Mouse (Mus musculus) spleen, adult 2 months (tissue): ENCODE data around the gene Pdia5. TPM values are rescaled to one million over a fixed set of nuclear protein-coding genes. Genes with fewer than 3 reads are reported as not detected.
A peak's percentile ranks its signal among the peaks of the same experiment; 100 is the strongest.

Experiments
- DNase-seq, 2 experiments: peaks; one replicate each; pipeline versions ENCODE4 v3.0.0 to v3.0.0-alpha.2; 2012 to 2021; ENCODE audit warnings: low spot score in 2 of 2, low read depth in 1 of 2
- H3K27ac ChIP-seq: fragments of 200-500 bp; 2 replicates; pipeline ENCODE4 v1.5.1; 2012; ENCODE audit warnings: low read length, inconsistent platforms; ENCODE audit not compliant: insufficient read depth
- H3K27me3 ChIP-seq: fragments of 200-500 bp; 2 replicates; pipeline ENCODE4 v1.6.1; 2012; ENCODE audit warnings: mild to moderate bottlenecking, moderate library complexity, low read length, inconsistent platforms; ENCODE audit not compliant: control insufficient read depth, insufficient read depth
- H3K36me3 ChIP-seq: fragments of 200-500 bp; 2 replicates; pipeline ENCODE4 v1.6.1; 2012; ENCODE audit warnings: mild to moderate bottlenecking, low read length, inconsistent platforms; ENCODE audit not compliant: control insufficient read depth, insufficient read depth
- H3K4me1 ChIP-seq: fragments of 200-500 bp; 2 replicates; pipeline ENCODE4 v1.6.1; 2011; ENCODE audit warnings: inconsistent platforms; ENCODE audit not compliant: control insufficient read depth, insufficient read depth, insufficient read length
- H3K4me3 ChIP-seq: fragments of 200-500 bp; 2 replicates; pipeline ENCODE4 v1.5.1; 2011; ENCODE audit warnings: mild to moderate bottlenecking, inconsistent platforms; ENCODE audit not compliant: insufficient read depth, insufficient read length; ENCODE audit errors: extremely low read depth
- CTCF ChIP-seq: fragments of 200-500 bp; IDR thresholded peaks from 2 replicates; pipeline ENCODE4 v1.5.1; 2011; ENCODE audit warnings: mild to moderate bottlenecking, inconsistent platforms; ENCODE audit not compliant: insufficient read depth, insufficient read length, insufficient replicate concordance; ENCODE audit errors: extremely low read depth
- POLR2A ChIP-seq: fragments of 200-500 bp; IDR thresholded peaks from 2 replicates; pipeline ENCODE4 v1.6.1; 2011; ENCODE audit warnings: low read depth, low read length, inconsistent platforms
- WGBS: fragments of 180-500 bp; shearing (Covaris S2); methylation state at CpG from one replicate; pipeline ENCODE4 v1.1.7; 2018; 5-methylcytosine and 5-hydroxymethylcytosine counted together
- polyA plus RNA-seq: library from polyadenylated mRNA; depleted of rRNA; stranded (reverse); fragments of >200 nt; gene quantifications from 2 replicates; pipeline ENCODE4 v1.2.3, GENCODE M21; 2012; rRNA removed

Pdia5 gene
- polyA plus RNA-seq, 1 experiment, result 5.4 TPM

GRCm38 (mm10) chr16:35379344-35379743, 111.3 kb downstream of the Pdia5 start:
- TF ChIP-seq POLR2A, result no peak
- no peak for TF ChIP-seq CTCF
- no peak overlapping the region for H3K4me3 ChIP-seq
- no peak for DNase-seq
- no peak overlapping the region for H3K27ac ChIP-seq
- H3K36me3 ChIP-seq, result no peaks in the 10 kb centered on the region
- no peaks in the 10 kb centered on the region for H3K4me1 ChIP-seq
- H3K27me3 ChIP-seq, result no peaks in the 10 kb centered on the region
- WGBS, result 65% methylated on average over 3 of the region's 3 CpGs

DNA sequence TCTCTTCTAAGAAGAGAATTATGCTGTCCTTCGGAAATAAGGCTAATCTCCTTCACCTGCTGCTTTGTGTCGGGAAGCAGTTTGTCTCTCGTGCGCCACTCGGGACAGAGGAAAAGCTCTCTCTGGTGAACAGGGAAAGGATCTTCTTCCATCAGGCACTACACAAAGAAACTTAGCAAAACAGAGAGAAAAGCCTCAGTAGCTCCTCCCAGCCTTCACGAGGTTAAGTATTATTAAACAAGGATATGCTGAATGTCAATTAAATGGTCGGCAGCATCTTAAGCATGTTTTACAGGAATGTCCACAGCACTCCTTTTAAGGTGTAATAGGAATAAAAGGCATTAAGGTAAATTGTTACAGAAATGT, 126.6 kb downstream of the Pdia5 start:
- Histone ChIP-seq H3K27ac (no peak overlapping the region), H3K4me1 (peaks cover 5% of the 10 kb centered on the region; the same call in 1 of the 2 replicates), H3K27me3 (no peaks in the 10 kb centered on the region), H3K4me3 (peak overlapping the region; percentile 86), H3K36me3 (no peaks in the 10 kb centered on the region)
- 1% methylated on average over 7 of the region's 7 CpGs for WGBS
- DNase-seq, result no peak
- no peak for TF ChIP-seq CTCF
- TF ChIP-seq POLR2A, result no peak

- Histone ChIP-seq H3K4me1 (peaks cover 5% of the 10 kb centered on the region; the same call in 1 of the 2 replicates), H3K36me3 (no peaks in the 10 kb centered on the region), H3K27ac (peak within 1 kb of the TSS; percentile 42), H3K4me3 (peak within 1 kb of the TSS; percentile 86), H3K27me3 (no peaks in the 10 kb centered on the region)
- WGBS, result under 1% methylated on average over 66 of the region's 67 CpGs
- peak; percentile 72 to 88 for DNase-seq
- TF ChIP-seq POLR2A, result no peak
- no peak for TF ChIP-seq CTCF
These were observed 127.3 kb downstream of the Pdia5 start, which contains the start of gene Sec22a for GRCm38 (mm10) chr16:35363150-35364062. Gene Sec22a, minus strand, starts transcription at chr16:35363918.

- H3K4me1 ChIP-seq, result peaks cover 5% of the 10 kb centered on the region; the same call in 1 of the 2 replicates
- 94% methylated on average over 2 of the region's 2 CpGs for WGBS
- no peak for DNase-seq
- no peaks in the 10 kb centered on the region for H3K36me3 ChIP-seq
- TF ChIP-seq CTCF (no peak), POLR2A (no peak)
- H3K27ac ChIP-seq, result no peak overlapping the region
- H3K27me3 ChIP-seq, result no peaks in the 10 kb centered on the region
- no peak overlapping the region for H3K4me3 ChIP-seq
These were observed 128.5 kb downstream of the Pdia5 start for GRCm38 (mm10) chr16:35362221-35362620.

GRCm38 (mm10) chr16:35360593-35360992, 130.1 kb downstream of the Pdia5 start:
- Histone ChIP-seq H3K27ac (no peak overlapping the region), H3K4me3 (no peak overlapping the region), H3K36me3 (no peaks in the 10 kb centered on the region), H3K4me1 (peaks cover 5% of the 10 kb centered on the region; the same call in 1 of the 2 replicates), H3K27me3 (no peaks in the 10 kb centered on the region)
- WGBS, result 40% methylated on average over 6 of the region's 6 CpGs
- DNase-seq, result peak; percentile 36 to 52
- TF ChIP-seq CTCF, result peak; percentile 85
- no peak for TF ChIP-seq POLR2A

DNA sequence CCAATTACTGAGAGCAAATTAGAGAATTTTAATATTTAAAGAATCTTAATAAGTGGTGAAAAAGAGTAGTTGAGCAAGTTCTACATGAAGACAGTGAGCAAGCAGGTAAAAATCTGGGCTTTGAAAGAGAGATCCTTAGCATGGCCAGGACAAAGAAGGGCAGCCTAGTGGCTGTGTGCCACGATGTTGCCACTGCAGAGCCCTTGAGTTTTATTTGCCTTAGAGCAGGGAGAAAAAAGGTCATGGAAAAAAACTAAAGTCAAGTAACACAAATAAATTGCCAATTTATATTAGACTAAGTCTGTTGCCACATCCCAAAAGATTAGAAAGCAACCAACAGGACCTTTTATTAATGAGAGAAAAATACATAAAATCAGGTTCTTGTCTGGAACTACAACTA, 133.2 kb downstream of the Pdia5 start:
- Histone ChIP-seq H3K4me1 (no peaks in the 10 kb centered on the region), H3K36me3 (no peaks in the 10 kb centered on the region), H3K27ac (no peak overlapping the region), H3K4me3 (no peak overlapping the region), H3K27me3 (no peaks in the 10 kb centered on the region)
- 97% methylated on average over 1 of the region's 1 CpGs for WGBS
- no peak for DNase-seq
- TF ChIP-seq CTCF, result no peak
- TF ChIP-seq POLR2A, result no peak

Other genes starting within 250 kb of the Pdia5 start
- 4.5 TPM in 2 replicates for gene Sec22a, start 127.0 kb downstream of the Pdia5 start, polyA plus RNA-seq
- 0.28 and 0.35 TPM in 2 replicates for gene Sema5b, start 50.3 kb upstream of the Pdia5 start, polyA plus RNA-seq